Mouse (Mus musculus) Patski (cell line): ENCODE data around the gene G3bp1. TPM values are rescaled to one million over a fixed set of nuclear protein-coding genes. Genes with fewer than 3 reads are reported as not detected.

Source experiments
- ATAC-seq: fragments of 100-300 bp; one replicate; pipeline ENCODE4 v1.8.0; 2021
- CTCF ChIA-PET: fragments of 350-600 bp; sonication (Branson Sonifier 250); formaldehyde crosslinking; loops from one replicate; lab custom pipeline; 2022; ENCODE audit warnings: inconsistent platforms; lab: Charles Lee
- POLR2A ChIA-PET: fragments of 350-600 bp; sonication (Branson Sonifier 250); formaldehyde crosslinking; loops from one replicate; lab custom pipeline; 2022; ENCODE audit warnings: antibody characterized with exemption, inconsistent platforms; lab: Charles Lee
- DNase-seq: peaks from one replicate; pipeline ENCODE4 v3.0.0-alpha.2; 2011; ENCODE audit warnings: low read depth, low spot score
- H3K27me3 ChIP-seq: fragments of 371-371 bp; one replicate; pipeline ENCODE4 v1.5.1; 2021
- CTCF ChIP-seq: fragments of 100-300 bp; IDR thresholded peaks from one replicate; pipeline ENCODE4 v1.5.1; 2021
- in situ Hi-C: fragments of 300-500 bp; cut with MboI; formaldehyde crosslinking; loops from 3 replicates; pipeline ENCODE4 v1.11.1; 2018; ENCODE audit warnings: low pct_unique_long_range_greater_than_20kb, mixed read lengths
- polyA plus RNA-seq: library from polyadenylated mRNA; unstranded; gene quantifications from one replicate; pipeline ENCODE4 v1.2.3, GENCODE M21; 2021

The G3bp1 gene
- polyA plus RNA-seq, 1 experiment from 2014 or later, result 53.9 TPM

DNA sequence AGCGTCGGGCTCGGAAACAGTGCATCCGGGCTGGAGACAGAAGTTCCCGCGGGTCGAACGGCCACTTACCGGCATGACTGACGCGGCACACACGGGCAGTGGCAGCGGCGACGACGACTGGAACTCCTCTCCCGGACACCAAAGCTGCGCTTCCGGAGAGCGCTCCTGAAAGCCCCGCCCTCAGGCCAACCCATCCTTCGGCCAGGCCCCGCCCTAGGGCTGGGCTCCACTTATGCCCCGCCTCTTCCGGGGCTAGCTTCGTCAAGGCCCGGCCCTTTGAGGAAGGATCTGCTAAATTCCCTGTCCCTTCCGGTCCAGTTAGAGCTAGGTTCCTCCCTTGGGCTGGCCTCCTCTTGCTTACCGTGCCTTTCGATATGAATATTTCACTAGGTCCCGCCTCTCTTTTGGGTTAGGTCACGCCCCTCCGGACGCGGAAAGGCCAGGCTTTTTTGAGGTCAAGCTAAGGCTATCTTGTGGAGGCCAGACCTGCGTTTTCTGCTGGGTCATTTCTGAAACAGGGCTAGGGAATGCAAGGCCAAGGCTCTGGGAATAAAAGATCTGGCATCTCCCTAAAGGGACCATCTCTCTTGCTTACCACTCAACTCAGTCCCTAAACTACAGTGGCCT, 8.4 kb upstream of the G3bp1 start, which contains the start of gene Atox1:
TSS of gene Atox1 (minus strand) at position 221 of the 627 bp plus-strand sequence.
- DNase-seq, result peak; percentile 83
- no peak for TF ChIP-seq CTCF
- CTCF ChIA-PET, result interaction anchor here (1.0 to 3.6 kb wide), 6 partner anchors 9 to 42 kb away, joined by 3 to 20 read pairs (median 8); partner anchors contain the start of gene G3bp1
- in situ Hi-C loops, result no loop called here
- no peaks in the 10 kb centered on the region for H3K27me3 ChIP-seq
- peak; percentile 96 for ATAC-seq
- POLR2A ChIA-PET, result interaction anchor here (2.3 kb wide), 1 partner anchor 8 kb away, joined by 10 read pairs; the partner anchor contains the start of gene G3bp1

DNA sequence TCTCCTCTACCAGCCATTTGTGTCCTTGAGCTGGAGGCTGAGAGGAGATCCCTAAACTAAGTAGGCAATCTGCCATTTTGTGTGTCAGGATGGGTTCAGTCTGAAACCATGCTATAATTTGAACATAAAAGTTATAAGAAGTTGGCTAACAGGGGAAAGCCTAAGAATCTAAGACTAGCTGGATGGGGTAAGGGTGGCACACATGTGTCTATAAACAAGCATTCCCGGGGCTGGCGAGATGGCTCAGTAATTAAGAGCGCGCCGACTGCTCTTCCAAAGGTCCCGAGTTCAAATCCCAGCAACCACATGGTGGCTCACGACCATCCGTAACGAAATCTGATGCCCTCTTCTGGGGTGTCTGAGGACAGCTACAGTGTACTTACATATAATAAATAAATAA, 7.3 kb upstream of the G3bp1 start:
- POLR2A ChIA-PET, result no interaction called here

GRCm38 (mm10) chr11:55464707-55465106, 4.8 kb upstream of the G3bp1 start:
- ChIA-PET POLR2A (interaction anchor here (1.5 kb wide), 1 partner anchor 9 kb away, joined by 3 read pairs; no protein-coding TSS in a partner anchor), CTCF (interaction anchor here (1.0 kb wide), 1 partner anchor 78 kb away, joined by 3 read pairs; no protein-coding TSS in a partner anchor)
- DNase-seq, result no peak
- no peaks in the 10 kb centered on the region for H3K27me3 ChIP-seq
- no peak for TF ChIP-seq CTCF
- in situ Hi-C loops, result no loop called here
- no peak for ATAC-seq

More for the DNA sequence above, 7.3 kb upstream of the G3bp1 start:
- DNase-seq (no peak), ATAC-seq (no peak)
- CTCF ChIA-PET, result interaction anchor here (3.6 kb wide), 1 partner anchor 8 kb away, joined by 17 read pairs; the partner anchor contains the start of gene G3bp1
- no peak for TF ChIP-seq CTCF
- H3K27me3 ChIP-seq, result no peaks in the 10 kb centered on the region
- in situ Hi-C loops, result no loop called here

DNA sequence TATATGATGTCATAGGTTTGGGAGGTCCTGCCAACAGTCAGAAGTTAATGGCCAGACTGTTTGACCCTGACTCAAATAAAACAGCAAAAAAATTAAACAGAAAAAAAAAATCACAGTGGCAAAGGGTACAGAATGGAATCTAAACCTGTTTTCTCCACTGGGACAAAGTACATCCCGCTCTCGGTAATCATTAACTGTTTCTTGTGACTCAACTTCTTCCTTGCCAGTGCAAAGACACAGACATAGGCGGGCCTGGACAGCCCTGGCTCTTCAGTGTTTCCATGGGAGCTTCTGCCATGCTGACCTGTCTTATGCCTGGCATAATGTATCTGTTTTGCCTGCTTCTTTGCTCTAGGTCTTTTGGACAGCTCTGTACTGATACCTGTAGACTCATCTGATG, 4.3 kb upstream of the G3bp1 start:
- ChIA-PET POLR2A (interaction anchor here (1.5 kb wide), 1 partner anchor 10 kb away, joined by 3 read pairs; no protein-coding TSS in a partner anchor), CTCF (no interaction called here)
- no peak for TF ChIP-seq CTCF
- ATAC-seq (no peak), DNase-seq (peak; percentile 44)
- in situ Hi-C loops, result no loop called here
- H3K27me3 ChIP-seq, result no peaks in the 10 kb centered on the region

GRCm38 (mm10) chr11:55468012-55468411, 1.5 kb upstream of the G3bp1 start:
- no peak for TF ChIP-seq CTCF
- ATAC-seq (peak; percentile 51), DNase-seq (no peak)

DNA sequence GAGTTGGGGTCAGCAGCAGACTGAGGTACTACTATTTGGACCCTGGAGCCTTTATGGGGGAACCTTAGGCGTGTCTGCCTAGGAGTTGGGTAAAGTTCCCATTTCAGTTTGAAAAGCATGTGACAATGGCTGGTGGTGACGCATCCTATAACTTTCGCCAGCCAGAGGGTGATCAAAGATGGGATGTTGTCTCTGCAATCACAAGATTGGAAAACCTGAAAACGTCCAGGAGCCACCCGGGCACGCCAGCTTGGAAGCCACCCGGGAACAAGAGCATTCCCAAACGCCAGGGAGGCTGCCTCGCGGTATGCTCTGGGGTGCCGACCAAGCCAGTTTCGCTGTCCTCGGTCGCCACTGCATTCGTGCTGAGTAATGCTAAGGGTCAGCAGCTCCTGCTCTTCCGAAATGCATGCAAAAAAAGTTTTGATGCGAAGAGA, 856 bp upstream of the G3bp1 start:
- ChIA-PET POLR2A (interaction anchor here (0.6 to 1.6 kb wide), 6 partner anchors 8 to 33 kb away, joined by 3 to 10 read pairs (median 4); partner anchors contain the start of gene Atox1), CTCF (interaction anchor here (1.5 to 3.7 kb wide), 4 partner anchors 8 to 30 kb away, joined by 3 to 17 read pairs (median 4); partner anchors contain the start of gene Atox1)
- ATAC-seq (no peak), DNase-seq (no peak)
- H3K27me3 ChIP-seq, result no peaks in the 10 kb centered on the region
- no peak for TF ChIP-seq CTCF
- in situ Hi-C loops, result no loop called here

More at GRCm38 (mm10) chr11:55468012-55468411, 1.5 kb upstream of the G3bp1 start:
- H3K27me3 ChIP-seq, result no peaks in the 10 kb centered on the region
- in situ Hi-C loops, result no loop called here
- ChIA-PET POLR2A (interaction anchor here (1.3 kb wide), 2 partner anchors 11 to 22 kb away, joined by 3 to 6 read pairs; no protein-coding TSS in a partner anchor), CTCF (interaction anchor here (1.6 to 3.7 kb wide), 3 partner anchors 7 to 23 kb away, joined by 4 to 17 read pairs (median 5); partner anchors contain the start of gene Atox1)

GRCm38 (mm10) chr11:55469923-55470691, 622 bp downstream of the G3bp1 start:
- ATAC-seq (no peak), DNase-seq (no peak)

GRCm38 (mm10) chr11:55470761-55471160, 1.3 kb downstream of the G3bp1 start:
- ATAC-seq, result no peak
- no peak for DNase-seq
- POLR2A ChIA-PET, result interaction anchor here (1.0 to 1.3 kb wide), 2 partner anchors 11 to 55 kb away, joined by 3 read pairs; no protein-coding TSS in a partner anchor
- CTCF ChIA-PET, result interaction anchor here (3.7 kb wide), 1 partner anchor 10 kb away, joined by 17 read pairs; the partner anchor contains the start of gene Atox1
- no peaks in the 10 kb centered on the region for H3K27me3 ChIP-seq
- TF ChIP-seq CTCF, result no peak
- in situ Hi-C loops, result no loop called here

More at GRCm38 (mm10) chr11:55469923-55470691, 622 bp downstream of the G3bp1 start:
- POLR2A ChIA-PET, result interaction anchor here (0.8 to 1.6 kb wide), 6 partner anchors 10 to 55 kb away, joined by 3 to 10 read pairs (median 4); partner anchors contain the start of gene Atox1
- in situ Hi-C loops, result no loop called here
- CTCF ChIA-PET, result interaction anchor here (1.5 to 3.7 kb wide), 2 partner anchors 10 to 28 kb away, joined by 3 to 17 read pairs; partner anchors contain the start of gene Atox1
- no peaks in the 10 kb centered on the region for H3K27me3 ChIP-seq
- no peak for TF ChIP-seq CTCF

GRCm38 (mm10) chr11:55471467-55471866, 2.0 kb downstream of the G3bp1 start:
- no peak for TF ChIP-seq CTCF
- ChIA-PET POLR2A (interaction anchor here (0.7 kb wide), 1 partner anchor 159 kb away, joined by 7 read pairs; no protein-coding TSS in a partner anchor), CTCF (interaction anchor here (3.7 kb wide), 1 partner anchor 11 kb away, joined by 17 read pairs; the partner anchor contains the start of gene Atox1)
- in situ Hi-C loops, result no loop called here
- ATAC-seq (no peak), DNase-seq (no peak)
- H3K27me3 ChIP-seq, result no peaks in the 10 kb centered on the region

DNA sequence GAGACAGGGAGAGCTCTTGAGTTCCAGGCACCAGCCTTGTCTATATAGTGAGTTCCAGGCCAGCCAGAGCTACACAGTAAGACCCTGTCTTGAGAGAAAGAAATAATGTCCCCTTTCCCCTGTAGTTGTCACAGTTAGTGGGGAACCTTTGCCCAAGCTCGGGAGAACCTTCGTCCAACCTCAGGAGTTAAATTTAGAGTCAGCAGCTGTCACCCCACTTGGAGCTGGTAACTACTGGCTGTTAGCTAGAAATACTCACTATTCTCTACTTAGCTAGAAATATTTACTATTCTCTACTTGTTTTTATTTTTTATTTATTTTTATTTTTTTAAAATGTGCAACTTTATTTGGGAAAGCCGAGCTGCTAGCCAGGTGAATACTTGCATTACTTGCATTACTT, 3.7 kb downstream of the G3bp1 start:
- no peak for ATAC-seq

More for the DNA sequence above, 3.7 kb downstream of the G3bp1 start:
- in situ Hi-C loops, result no loop called here
- no peak for TF ChIP-seq CTCF
- POLR2A ChIA-PET, result no interaction called here
- no peak for DNase-seq
- H3K27me3 ChIP-seq, result no peaks in the 10 kb centered on the region
- CTCF ChIA-PET, result interaction anchor here (0.9 kb wide), 1 partner anchor 13 kb away, joined by 3 read pairs; no protein-coding TSS in a partner anchor
